Mouse (Mus musculus) frontal cortex, adult (tissue): Measurements from ENCODE around the gene Atg16l2.

Experiments used
- ATAC-seq: cut with Nextera tagmentation; 2 replicates; pipeline ENCODE4 v1.9.2; 2017; ENCODE audit warnings: mild to moderate bottlenecking, moderate library complexity, mixed read lengths; ENCODE audit not compliant: low TSS enrichment

The Atg16l2 gene

DNA sequence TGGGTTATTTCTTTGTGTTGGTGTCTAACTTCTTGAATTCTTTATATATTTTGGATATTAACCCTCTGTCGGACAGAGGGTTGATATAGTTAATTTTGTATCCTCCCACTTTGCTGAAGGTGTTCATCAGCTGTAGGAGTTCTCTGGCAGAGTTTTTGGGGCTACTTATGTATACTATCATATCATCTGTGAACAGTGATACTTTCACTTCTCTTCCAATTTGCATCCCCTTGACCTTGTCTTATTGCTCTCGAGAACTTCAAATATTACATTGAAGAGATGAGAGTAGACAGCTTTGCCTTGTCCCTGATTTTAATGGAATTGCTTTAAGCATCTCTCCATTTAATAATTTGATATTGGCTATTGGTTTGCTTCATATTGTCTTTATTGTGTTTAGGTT lies 78.5 kb downstream of the Atg16l2 start:
- ATAC-seq: no peak

DNA sequence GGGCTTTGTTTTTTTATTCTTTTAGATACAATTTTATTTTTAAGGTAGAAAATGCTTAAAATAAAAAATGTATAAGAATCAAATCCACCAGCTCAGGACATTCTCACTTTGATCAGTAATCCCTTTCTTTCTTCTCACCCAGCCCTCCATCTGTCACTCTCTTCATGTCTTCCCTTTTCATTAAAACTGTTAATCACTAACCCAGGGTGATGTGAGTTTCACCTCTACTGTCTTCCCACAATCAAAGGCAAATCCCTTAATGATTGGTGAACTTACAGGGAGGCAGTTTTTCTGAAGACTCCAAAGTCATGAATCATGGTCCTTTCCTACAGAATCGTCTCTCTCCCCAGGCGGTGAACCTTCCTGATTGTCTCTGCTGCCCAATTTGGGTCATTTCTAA lies 85.3 kb downstream of the Atg16l2 start:
- no peak for ATAC-seq

DNA sequence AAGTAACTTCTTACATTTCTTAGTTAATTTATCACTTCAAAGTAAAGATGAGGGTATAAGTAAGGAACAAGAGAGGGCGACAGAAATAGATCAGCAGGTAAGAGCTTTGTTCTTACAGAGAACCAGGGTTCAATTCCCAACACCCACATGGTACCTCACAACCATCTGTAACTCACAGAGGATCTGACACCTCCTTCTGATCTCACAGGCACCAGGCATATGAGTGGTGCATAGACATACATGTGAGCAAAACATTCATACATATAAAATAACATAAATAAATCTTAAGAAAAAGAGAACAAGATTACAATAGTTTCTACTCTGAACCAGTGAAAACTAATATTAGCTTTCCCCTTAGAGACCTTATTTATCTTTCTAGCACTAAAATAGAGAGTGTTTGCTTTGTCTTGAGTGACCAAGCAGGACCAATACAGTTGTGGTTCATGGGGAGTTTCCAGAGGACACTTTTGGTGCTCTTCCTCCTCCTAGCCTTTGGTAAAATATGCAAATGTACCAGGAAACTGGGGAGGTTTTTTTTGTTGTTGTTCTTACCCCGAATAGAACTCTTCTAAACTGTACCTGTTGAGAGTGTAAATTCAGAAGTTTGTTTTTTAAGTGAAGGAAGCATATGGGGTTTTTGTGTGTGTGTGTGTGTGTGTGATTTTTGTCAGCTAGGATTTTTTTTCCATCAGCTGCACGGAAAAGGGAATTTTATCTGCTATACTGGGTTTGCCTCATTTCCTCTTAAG lies 88.4 kb downstream of the Atg16l2 start:
- ATAC-seq: no peak
